Mouse (Mus musculus) forebrain, embryonic 16.5 days (tissue): ENCODE measurements at regions not wholly inside any gene's neighbourhood (a gene's known extent, or its start where the extent isn't known, plus 50 kb on each side); places are given as distances from the start of the nearest gene placed in this dataset.

Source experiments
- ATAC-seq: fragments of 200-750 bp; cut with Nextera tagmentation; 2 replicates; pipeline ENCODE4 v1.8.0; 2017; ENCODE audit warnings: mild to moderate bottlenecking, moderate library complexity
- H3K27ac ChIP-seq: fragments of 300-500 bp; sonication (generic); 2 replicates; pipeline ENCODE4 v1.5.1; 2014; ENCODE audit warnings: low read length, control low read depth
- H3K27me3 ChIP-seq: fragments of 300-500 bp; sonication (generic); replicated peaks from 2 replicates; pipeline ENCODE4 v1.6.1; 2014; ENCODE audit warnings: low read length; ENCODE audit not compliant: control insufficient read depth, insufficient read depth
- H3K36me3 ChIP-seq: fragments of 300-500 bp; sonication (generic); 2 replicates; pipeline ENCODE4 v1.6.1; 2014; ENCODE audit not compliant: control insufficient read depth, insufficient read depth
- H3K4me1 ChIP-seq: fragments of 300-500 bp; sonication (generic); replicated peaks from 2 replicates; pipeline ENCODE4 v1.6.1; 2014; ENCODE audit warnings: low read length; ENCODE audit not compliant: control insufficient read depth, insufficient read depth
- H3K4me2 ChIP-seq: fragments of 300-500 bp; sonication (generic); 2 replicates; pipeline ENCODE4 v1.6.1; 2014; ENCODE audit warnings: mild to moderate bottlenecking, low read length, control low read depth
- H3K4me3 ChIP-seq: fragments of 300-500 bp; sonication (generic); replicated peaks from 2 replicates; pipeline ENCODE4 v1.5.1; 2014; ENCODE audit warnings: mild to moderate bottlenecking, low read length, control low read depth
- H3K9ac ChIP-seq: fragments of 300-500 bp; sonication (generic); replicated peaks from 2 replicates; pipeline ENCODE4 v1.6.1; 2014; ENCODE audit warnings: low read depth, low read length, control low read depth
- H3K9me3 ChIP-seq: fragments of 300-500 bp; sonication (generic); 2 replicates; pipeline ENCODE4 v1.6.1; 2016; ENCODE audit warnings: low read length; ENCODE audit not compliant: control insufficient read depth
- WGBS: fragments of 180-500 bp; shearing (Covaris S2); extraction: QIAGEN DNeasy Blood & Tissue Kit; methylation state at CpG from one replicate; pipeline ENCODE4 v1.1.7; 2014; 5-methylcytosine and 5-hydroxymethylcytosine counted together

DNA sequence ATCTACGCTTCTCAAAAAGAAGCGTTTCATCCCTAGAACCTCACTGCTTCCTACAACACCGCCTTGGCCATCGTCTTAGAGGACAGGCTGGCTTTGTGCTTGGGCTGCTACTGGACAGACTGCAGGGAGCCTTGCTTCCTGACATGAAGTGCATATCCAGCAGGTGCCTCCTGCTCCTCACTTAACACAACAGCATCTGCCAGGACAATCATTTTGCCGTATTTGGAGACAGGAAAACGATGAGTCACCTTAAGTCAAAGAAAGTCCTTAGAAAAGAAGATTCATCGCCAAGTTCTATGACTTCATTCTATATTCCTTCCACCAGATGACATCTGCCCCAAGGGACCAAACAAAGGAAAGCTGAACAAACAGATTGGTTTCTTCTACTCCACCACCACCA, 98.5 kb upstream of the Sgk1 start:
- no peaks in the 10 kb centered on the region for H3K27me3 ChIP-seq
- H3K4me3 ChIP-seq, result no peak overlapping the region
- no peak overlapping the region for H3K4me2 ChIP-seq
- 96% methylated on average over 7 of the region's 7 CpGs for WGBS
- no peak overlapping the region for H3K27ac ChIP-seq
- no peak for ATAC-seq
- H3K9me3 ChIP-seq, result no peaks in the 10 kb centered on the region
- H3K36me3 ChIP-seq, result no peaks in the 10 kb centered on the region
- H3K9ac ChIP-seq, result no peak overlapping the region
- H3K4me1 ChIP-seq, result no peaks in the 10 kb centered on the region

DNA sequence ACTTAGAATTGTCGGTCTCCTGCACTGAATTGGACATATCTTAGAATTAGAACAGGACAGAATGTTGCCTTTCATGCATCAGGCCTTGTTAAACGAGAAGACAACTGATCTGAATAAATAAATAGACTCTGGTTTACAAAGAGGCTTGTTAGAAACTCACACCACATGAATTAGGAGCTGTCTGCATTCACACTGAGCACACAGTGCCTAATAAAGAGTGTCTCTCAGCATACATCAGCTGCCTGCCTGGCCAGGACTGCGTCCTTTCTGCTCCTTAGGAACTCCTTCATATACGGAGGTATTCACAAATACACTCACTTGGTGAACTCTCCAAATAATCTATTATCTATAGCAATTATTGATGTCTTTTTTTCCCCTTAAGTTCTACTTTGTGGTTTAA, 96.9 kb upstream of the Sgk1 start:
- Histone ChIP-seq H3K9me3 (no peaks in the 10 kb centered on the region), H3K27ac (no peak overlapping the region), H3K27me3 (no peaks in the 10 kb centered on the region), H3K36me3 (no peaks in the 10 kb centered on the region), H3K4me1 (no peaks in the 10 kb centered on the region), H3K4me3 (no peak overlapping the region), H3K4me2 (no peak overlapping the region), H3K9ac (no peak overlapping the region)
- peak; percentile 33; the same call in 1 of the 2 replicates for ATAC-seq
- 22% methylated on average over 4 of the region's 4 CpGs for WGBS

DNA sequence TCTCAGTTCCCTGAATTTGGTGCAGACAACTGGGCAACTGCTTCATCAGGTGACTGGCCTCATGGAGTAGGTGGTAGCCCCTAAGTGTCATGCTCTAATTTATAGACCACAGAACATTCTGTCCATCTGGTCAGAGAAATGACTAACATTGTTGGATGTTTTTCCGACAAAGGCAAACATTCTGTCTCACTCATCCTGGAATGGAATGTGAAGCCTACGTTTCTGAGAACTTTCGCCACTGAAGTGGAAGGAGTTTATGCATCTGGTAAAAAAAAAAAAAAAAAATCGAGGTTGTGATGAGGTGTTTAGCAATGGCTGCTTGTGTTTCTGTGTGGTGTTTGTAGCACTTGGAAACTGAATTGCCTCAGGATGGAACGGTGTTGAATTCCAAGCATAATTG, 96.2 kb upstream of the Sgk1 start:
- no peak for ATAC-seq
- H3K4me2 ChIP-seq, result no peak overlapping the region
- no peak overlapping the region for H3K9ac ChIP-seq
- H3K4me1 ChIP-seq, result no peaks in the 10 kb centered on the region
- H3K4me3 ChIP-seq, result no peak overlapping the region
- H3K27ac ChIP-seq, result no peak overlapping the region
- H3K27me3 ChIP-seq, result no peaks in the 10 kb centered on the region
- 88% methylated on average over 5 of the region's 5 CpGs for WGBS
- H3K9me3 ChIP-seq, result no peaks in the 10 kb centered on the region
- H3K36me3 ChIP-seq, result no peaks in the 10 kb centered on the region

DNA sequence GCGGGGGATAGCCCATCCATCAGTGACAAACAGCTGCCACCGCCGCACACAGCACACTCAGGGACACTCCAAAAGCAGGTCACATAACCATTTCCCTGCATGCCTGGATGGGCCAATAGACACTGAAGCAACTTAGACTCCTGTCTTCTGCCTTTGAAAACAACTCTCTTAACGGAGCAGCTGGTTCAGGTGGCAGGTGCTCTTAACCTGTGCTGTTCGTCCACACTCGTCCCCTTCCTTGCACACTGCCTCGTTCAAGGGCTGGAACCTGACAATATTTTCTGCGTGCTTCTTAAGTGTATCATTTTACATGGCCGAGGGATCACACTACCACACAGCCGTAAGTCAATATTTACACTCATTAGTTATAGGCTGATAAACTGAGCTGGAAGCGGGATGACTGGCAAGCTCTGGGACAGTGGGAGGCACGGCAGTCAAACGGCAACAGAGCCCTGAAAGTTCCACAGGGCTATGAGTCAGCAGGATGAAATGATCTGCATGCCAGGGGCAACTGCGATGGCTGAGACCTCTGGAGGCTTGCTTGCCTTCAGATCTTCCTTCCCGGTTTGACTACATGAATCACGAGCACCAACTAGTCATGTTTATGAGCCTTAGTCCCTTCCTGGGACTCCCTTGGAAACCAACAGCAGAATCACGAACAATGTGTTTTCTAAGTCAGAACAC, 92.0 kb upstream of the Sgk1 start:
- no peak for ATAC-seq
- WGBS, result 82% methylated on average over 17 of the region's 17 CpGs
- Histone ChIP-seq H3K36me3 (no peaks in the 10 kb centered on the region), H3K27ac (no peak overlapping the region), H3K9ac (no peak overlapping the region), H3K9me3 (no peaks in the 10 kb centered on the region), H3K4me1 (peaks cover 3% of the 10 kb centered on the region), H3K4me3 (no peak overlapping the region), H3K4me2 (no peak overlapping the region), H3K27me3 (no peaks in the 10 kb centered on the region)

DNA sequence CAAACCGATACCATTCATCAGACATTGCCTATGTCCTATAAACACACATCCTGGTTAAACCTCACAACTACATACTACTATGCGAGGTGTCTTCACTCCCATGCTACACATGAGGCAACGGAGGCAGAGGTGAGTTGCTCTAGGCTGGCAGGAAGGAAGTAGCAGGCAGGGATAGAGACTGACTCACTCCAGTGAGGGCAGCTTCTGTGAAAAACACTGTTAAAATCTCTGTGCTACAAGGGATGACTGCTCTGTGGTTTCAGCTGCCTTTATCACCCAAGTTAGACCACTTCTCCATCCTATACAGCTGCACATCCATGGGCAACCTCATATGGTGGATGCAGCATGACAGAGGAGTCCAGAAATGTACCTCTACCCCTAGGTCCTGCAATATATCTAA, 91.0 kb upstream of the Sgk1 start:
- 88% methylated on average over 3 of the region's 3 CpGs for WGBS
- no peak overlapping the region for H3K4me3 ChIP-seq
- no peaks in the 10 kb centered on the region for H3K27me3 ChIP-seq
- H3K9me3 ChIP-seq, result no peaks in the 10 kb centered on the region
- H3K4me2 ChIP-seq, result no peak overlapping the region
- H3K36me3 ChIP-seq, result no peaks in the 10 kb centered on the region
- H3K27ac ChIP-seq, result no peak overlapping the region
- H3K9ac ChIP-seq, result no peak overlapping the region
- peaks cover 3% of the 10 kb centered on the region for H3K4me1 ChIP-seq
- no peak for ATAC-seq

DNA sequence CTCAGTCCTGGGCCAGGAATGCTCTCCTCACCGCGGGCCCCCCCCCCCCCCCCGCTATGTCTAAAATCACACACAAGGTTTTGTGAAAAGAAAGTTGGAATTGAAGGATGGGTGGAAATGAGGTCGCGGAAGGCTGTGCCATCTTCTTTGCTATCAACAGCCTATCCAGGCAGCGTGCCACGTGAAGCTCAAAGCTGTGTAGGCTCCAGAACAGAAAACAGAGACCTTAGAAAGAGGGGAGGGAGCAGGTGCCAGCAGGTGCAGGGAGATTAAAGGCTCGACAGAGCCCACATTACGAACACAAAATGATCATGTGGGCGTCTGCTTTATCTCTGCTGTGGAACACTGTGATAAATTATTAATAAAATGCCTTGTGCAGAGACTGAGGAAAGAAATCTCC, 89.6 kb upstream of the Sgk1 start:
- Histone ChIP-seq H3K27me3 (no peaks in the 10 kb centered on the region), H3K4me2 (no peak overlapping the region), H3K27ac (no peak overlapping the region), H3K36me3 (no peaks in the 10 kb centered on the region), H3K4me1 (peaks cover 3% of the 10 kb centered on the region), H3K9ac (no peak overlapping the region), H3K9me3 (no peaks in the 10 kb centered on the region), H3K4me3 (no peak overlapping the region)
- no peak for ATAC-seq
- WGBS, result 32% methylated on average over 10 of the region's 10 CpGs

DNA sequence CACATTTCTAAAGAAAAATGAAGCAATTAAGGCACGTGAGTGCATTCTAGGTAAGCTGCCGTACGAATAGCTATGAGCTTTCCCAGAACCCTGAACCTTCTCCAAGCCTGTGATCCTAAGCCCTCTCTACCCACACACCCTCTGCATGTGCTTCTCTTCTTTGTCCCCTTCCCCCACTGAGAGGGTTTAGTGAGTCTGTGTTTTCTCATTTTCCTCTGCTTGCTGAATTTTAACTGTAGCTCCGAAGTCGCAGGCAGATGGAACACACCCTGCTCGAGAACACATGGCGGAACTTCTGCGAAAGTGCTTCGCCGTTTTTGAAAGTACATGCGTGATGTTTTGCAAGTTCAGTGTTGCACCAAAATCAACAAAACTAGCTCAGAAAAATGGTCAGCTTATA, 88.3 kb upstream of the Sgk1 start:
- H3K9me3 ChIP-seq, result no peaks in the 10 kb centered on the region
- peak; percentile 68 for ATAC-seq
- H3K4me2 ChIP-seq, result no peak overlapping the region; the same call in 1 of the 2 replicates
- no peaks in the 10 kb centered on the region for H3K36me3 ChIP-seq
- peak overlapping the region; percentile 41; the same call in 1 of the 2 replicates for H3K27ac ChIP-seq
- WGBS, result 75% methylated on average over 11 of the region's 11 CpGs
- no peak overlapping the region for H3K4me3 ChIP-seq
- H3K9ac ChIP-seq, result no peak overlapping the region
- H3K27me3 ChIP-seq, result no peaks in the 10 kb centered on the region
- H3K4me1 ChIP-seq, result peaks cover 3% of the 10 kb centered on the region

DNA sequence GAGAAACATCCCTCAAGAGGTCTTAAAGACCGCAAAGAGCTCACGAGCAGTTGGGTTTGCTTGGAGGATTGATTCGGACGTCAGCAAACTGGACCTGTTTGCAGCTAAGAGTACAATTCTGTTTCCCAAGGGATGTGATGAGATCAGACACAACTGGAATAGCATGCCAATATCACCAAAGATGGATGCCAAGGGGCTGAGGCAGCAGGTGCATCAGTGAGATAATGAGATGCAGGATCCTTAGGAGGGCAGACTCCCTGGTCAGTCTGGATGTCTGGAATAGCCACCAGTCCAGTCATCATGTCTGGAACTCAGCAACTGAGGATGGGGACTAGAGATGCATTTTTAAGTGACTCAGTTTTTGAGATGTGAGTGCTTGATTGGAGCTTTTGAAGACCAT, 85.6 kb upstream of the Sgk1 start:
- no peak for ATAC-seq
- H3K9me3 ChIP-seq, result no peaks in the 10 kb centered on the region
- H3K27me3 ChIP-seq, result no peaks in the 10 kb centered on the region
- H3K4me3 ChIP-seq, result no peak overlapping the region
- H3K4me2 ChIP-seq, result no peak overlapping the region
- no peaks in the 10 kb centered on the region for H3K36me3 ChIP-seq
- 92% methylated on average over 4 of the region's 4 CpGs for WGBS
- H3K27ac ChIP-seq, result no peak overlapping the region
- H3K9ac ChIP-seq, result no peak overlapping the region
- peaks cover 3% of the 10 kb centered on the region for H3K4me1 ChIP-seq

DNA sequence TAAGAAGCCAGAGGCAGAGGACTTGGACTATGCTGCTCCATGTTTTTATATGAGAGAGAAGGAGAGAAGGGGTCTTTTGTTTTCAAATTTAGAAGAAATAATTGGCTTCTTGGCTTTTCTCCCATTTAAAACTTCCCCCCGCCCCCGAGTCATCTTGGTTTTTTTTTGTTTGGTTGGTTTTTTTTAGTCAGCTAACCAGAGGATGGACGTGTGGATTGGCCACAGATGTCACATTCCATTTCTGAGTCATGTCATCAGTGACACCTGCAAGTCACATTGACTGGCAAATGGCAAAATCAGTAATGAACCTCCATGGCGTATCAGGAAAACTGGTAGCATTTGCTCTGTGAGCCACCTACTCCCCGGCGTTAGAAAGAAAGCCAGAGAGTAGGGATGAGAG, 83.9 kb upstream of the Sgk1 start:
- no peak overlapping the region for H3K4me3 ChIP-seq
- H3K4me1 ChIP-seq, result no peaks in the 10 kb centered on the region; the same call in 1 of the 2 replicates
- H3K9me3 ChIP-seq, result no peaks in the 10 kb centered on the region
- H3K4me2 ChIP-seq, result no peak overlapping the region
- H3K27me3 ChIP-seq, result no peaks in the 10 kb centered on the region
- H3K27ac ChIP-seq, result no peak overlapping the region
- no peak overlapping the region for H3K9ac ChIP-seq
- H3K36me3 ChIP-seq, result no peaks in the 10 kb centered on the region
- ATAC-seq, result no peak
- 75% methylated on average over 6 of the region's 6 CpGs for WGBS

DNA sequence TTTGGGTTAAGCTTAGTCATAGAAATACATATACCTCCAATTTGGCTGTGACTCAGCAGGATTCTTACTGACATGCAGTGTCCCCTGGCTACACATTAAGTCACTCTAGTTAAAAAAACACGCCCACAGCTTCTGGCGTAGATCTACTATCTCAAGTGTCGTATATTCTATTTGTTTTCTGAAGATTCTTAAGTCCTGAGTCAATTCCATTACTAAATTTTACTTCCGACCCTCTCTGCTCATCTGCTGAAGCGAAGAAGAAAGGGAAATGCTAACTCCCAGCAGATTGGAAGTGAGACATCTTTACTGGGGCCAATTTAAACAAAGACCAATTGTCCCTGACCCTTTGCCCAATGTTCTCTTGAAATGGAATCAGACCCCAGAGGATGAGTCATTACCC, 80.4 kb upstream of the Sgk1 start:
- H3K4me1 ChIP-seq, result no peaks in the 10 kb centered on the region
- no peak overlapping the region for H3K27ac ChIP-seq
- no peak overlapping the region for H3K4me2 ChIP-seq
- ATAC-seq, result no peak
- H3K9ac ChIP-seq, result no peak overlapping the region
- WGBS, result 86% methylated on average over 5 of the region's 5 CpGs
- no peaks in the 10 kb centered on the region for H3K36me3 ChIP-seq
- H3K4me3 ChIP-seq, result no peak overlapping the region
- H3K9me3 ChIP-seq, result no peaks in the 10 kb centered on the region
- H3K27me3 ChIP-seq, result no peaks in the 10 kb centered on the region
